Comparison of ENCODE assay signal across 7 mouse cellular contexts in the genomic region with DNA sequence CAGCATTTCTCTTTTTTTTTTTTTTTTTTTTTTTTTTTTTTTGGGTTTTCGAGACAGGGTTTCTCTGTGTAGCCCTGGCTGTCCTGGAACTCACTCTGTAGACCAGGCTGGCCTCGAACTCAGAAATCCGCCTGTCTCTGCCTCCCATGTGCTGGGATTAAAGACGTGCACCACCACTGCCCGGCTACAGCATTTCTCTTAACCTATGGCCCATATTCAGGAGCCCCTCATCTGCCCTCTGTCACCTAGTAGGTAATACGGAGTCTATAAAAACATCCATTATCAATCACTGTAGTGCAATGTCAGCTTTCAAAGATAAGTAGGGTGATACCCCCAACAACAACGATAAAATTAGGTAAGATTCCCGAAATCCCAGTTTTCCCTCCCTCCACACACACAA. TPM values are rescaled to one million over a fixed set of nuclear protein-coding genes. Genes with fewer than 3 reads are reported as not detected.
DNase-seq lines count a peak whose midpoint lies in the region; ATAC-seq and TF ChIP-seq lines count a peak whose summit lies in the region.
"Not testable (repeated sequence)": the region's sequence is repeated elsewhere in the genome, so short reads cannot be mapped to it uniquely, and the experiment has no call there.

No protein-coding gene starts in this region.

- dilution Hi-C loops in CH12.LX (cut with MboI; ENCODE audit: extremely low pct_ligation_motif_present, extremely low pct_unique_long_range_greater_than_20kb, low sequenced_read_pairs): not testable (repeated sequence)

- H3K9me3 ChIP-seq in CH12.LX (replicated peaks; ENCODE audit: low read length); MEL (replicated peaks; ENCODE audit: insufficient read depth, low read length); forebrain, embryonic 10.5 days; heart, embryonic 13.5 days; liver, embryonic 11.5 days (ENCODE audit: control insufficient read depth, low read length); liver, embryonic 16.5 days (replicated peaks; ENCODE audit: control insufficient read depth, low read length); neural tube, embryonic 12.5 days: not testable (repeated sequence)

- H3K4me3 ChIP-seq in CH12.LX (replicated peaks in 1 of 3; ENCODE audit: low read depth in 2 of 3, low read length in 2 of 3, poor library complexity in 1 of 3): peak overlapping the region in 1 of 3 experiments; percentile 13
- H3K4me3 ChIP-seq in MEL (ENCODE audit: control insufficient read depth in 1 of 2, insufficient read depth in 1 of 2, low read depth in 2 of 2, low read length in 2 of 2): peak overlapping the region; percentile 35 to 39
- peak overlapping the region; percentile 86; the same call in 1 of the 2 replicates for H3K4me3 ChIP-seq in forebrain, embryonic 10.5 days
- not testable (repeated sequence) for H3K4me3 ChIP-seq in heart, embryonic 13.5 days; liver, embryonic 11.5 days (ENCODE audit: low read depth, low read length); liver, embryonic 16.5 days (ENCODE audit: low read depth, low read length); neural tube, embryonic 12.5 days

- TF ChIP-seq POLR2A in CH12.LX (IDR thresholded peaks at IDR 0.05; ENCODE audit: low read depth, low read length); MEL (IDR thresholded peaks at IDR 0.05; ENCODE audit: control insufficient read depth in 1 of 2, insufficient read depth in 1 of 2, low read depth in 1 of 2, low read length in 2 of 2, poor library complexity in 1 of 2): not testable (repeated sequence)

- not testable (repeated sequence) for DNase-seq in CH12.LX (ENCODE audit: extremely low read depth); MEL (ENCODE audit: low read depth, low spot score); forebrain, embryonic 10.5 days (ENCODE audit: extremely low spot score, low spot score); liver, embryonic 11.5 days (ENCODE audit: low spot score)

- WGBS in forebrain, embryonic 10.5 days: 91% methylated on average over 7 of the region's 8 CpGs
- WGBS in heart, embryonic 13.5 days: 76% methylated on average over 7 of the region's 8 CpGs
- 78% methylated on average over 7 of the region's 8 CpGs for WGBS in liver, embryonic 11.5 days
- WGBS in liver, embryonic 16.5 days (ENCODE audit: insufficient replicate concordance): 65% methylated on average over 7 of the region's 8 CpGs
- 88% methylated on average over 7 of the region's 8 CpGs for WGBS in neural tube, embryonic 12.5 days

- TF ChIP-seq EP300 in CH12.LX (IDR thresholded peaks at IDR 0.05; ENCODE audit: low read length); MEL (IDR thresholded peaks at IDR 0.05; ENCODE audit: low read depth in 1 of 2, low read length in 2 of 2): not testable (repeated sequence)

- peak overlapping the region; percentile 33; the same call in 1 of the 2 replicates for H3K4me2 ChIP-seq in CH12.LX (ENCODE audit: insufficient read depth, low read depth, poor library complexity, severe bottlenecking)
- peak overlapping the region; percentile 31; the same call in 1 of the 2 replicates for H3K4me2 ChIP-seq in heart, embryonic 13.5 days
- H3K4me2 ChIP-seq in liver, embryonic 11.5 days: peak overlapping the region; percentile 47
- peak overlapping the region; percentile 8; the same call in 1 of the 2 replicates for H3K4me2 ChIP-seq in liver, embryonic 16.5 days (ENCODE audit: low read depth, low read length)
- H3K4me2 ChIP-seq in neural tube, embryonic 12.5 days (replicated peaks): peak overlapping the region; percentile 82; the same call in 1 of the 2 replicates

- TF ChIP-seq CTCF in CH12.LX (conservative IDR thresholded peaks at IDR 0.05 in 1 of 2, IDR thresholded peaks at IDR 0.05 in 1 of 2; ENCODE audit: low read depth in 2 of 2, low read length in 2 of 2); MEL (IDR thresholded peaks at IDR 0.05 in 2 of 3, conservative IDR thresholded peaks at IDR 0.05 in 1 of 3; ENCODE audit: control insufficient read depth in 1 of 3, insufficient read depth in 1 of 3, low read depth in 2 of 3, low read length in 3 of 3, poor library complexity in 1 of 3, severe bottlenecking in 1 of 3): not testable (repeated sequence)

- ATAC-seq in heart, embryonic 13.5 days (ENCODE audit: extremely low read depth, insufficient number of reproducible peaks, low FRiP score, low TSS enrichment); liver, embryonic 11.5 days (replicated peaks; ENCODE audit: low FRiP score); liver, embryonic 16.5 days (ENCODE audit: low read depth); neural tube, embryonic 12.5 days (ENCODE audit: low FRiP score, low read depth): not testable (repeated sequence)

- not testable (repeated sequence) for H3K27me3 ChIP-seq in CH12.LX (replicated peaks); MEL (ENCODE audit: control insufficient read depth in 1 of 2, insufficient read depth in 2 of 2, low read length in 2 of 2); forebrain, embryonic 10.5 days (ENCODE audit: poor library complexity, severe bottlenecking); heart, embryonic 13.5 days (replicated peaks); liver, embryonic 11.5 days (replicated peaks; ENCODE audit: control insufficient read depth, insufficient read depth, low read length); liver, embryonic 16.5 days (ENCODE audit: control insufficient read depth, insufficient read depth, low read depth, low read length); neural tube, embryonic 12.5 days (replicated peaks)

- not testable (repeated sequence) for H3K9ac ChIP-seq in CH12.LX (ENCODE audit: insufficient read depth, low read depth); heart, embryonic 13.5 days; liver, embryonic 11.5 days (ENCODE audit: low read depth, low read length); liver, embryonic 16.5 days (ENCODE audit: low read depth, low read length); neural tube, embryonic 12.5 days
- H3K9ac ChIP-seq in MEL (ENCODE audit: control insufficient read depth, low read depth, low read length, poor library complexity, severe bottlenecking): peak overlapping the region; percentile 34

- peaks cover 23% of the 10 kb centered on the region for H3K79me2 ChIP-seq in CH12.LX (replicated peaks; ENCODE audit: control insufficient read depth, extremely low read depth, insufficient read depth, poor library complexity, severe bottlenecking)
- H3K79me2 ChIP-seq in MEL (ENCODE audit: control insufficient read depth, insufficient read depth, low read length, poor library complexity): peaks cover 28% of the 10 kb centered on the region

- not testable (repeated sequence) for H3K27ac ChIP-seq in CH12.LX (ENCODE audit: insufficient read depth, low read depth); MEL (ENCODE audit: control insufficient read depth, low read depth, low read length); forebrain, embryonic 10.5 days; heart, embryonic 13.5 days (replicated peaks); liver, embryonic 11.5 days (ENCODE audit: low read depth, low read length); liver, embryonic 16.5 days (ENCODE audit: low read length); neural tube, embryonic 12.5 days

- in situ Hi-C loops in CH12.LX (cut with MboI; ENCODE audit: low pct_ligation_motif_present, low pct_unique_long_range_greater_than_20kb, low sequenced_read_pairs): loop anchor here (10.0 kb wide), 2 partner anchors 64 to 124 kb away; no protein-coding TSS in a partner anchor

- H3K4me1 ChIP-seq in CH12.LX (ENCODE audit: control insufficient read depth in 1 of 2, insufficient read depth in 2 of 2): peaks cover 5 to 27% of the 10 kb centered on the region in 2 experiments
- H3K4me1 ChIP-seq in MEL (ENCODE audit: control insufficient read depth in 1 of 2, insufficient read depth in 2 of 2, low read length in 2 of 2): not testable (repeated sequence)
- peaks cover 21% of the 10 kb centered on the region for H3K4me1 ChIP-seq in forebrain, embryonic 10.5 days
- peaks cover 20% of the 10 kb centered on the region for H3K4me1 ChIP-seq in heart, embryonic 13.5 days
- H3K4me1 ChIP-seq in liver, embryonic 11.5 days (replicated peaks; ENCODE audit: control insufficient read depth, insufficient read depth, low read length): peaks cover 12% of the 10 kb centered on the region
- peaks cover 20% of the 10 kb centered on the region for H3K4me1 ChIP-seq in liver, embryonic 16.5 days (ENCODE audit: control insufficient read depth, low read depth, low read length)
- H3K4me1 ChIP-seq in neural tube, embryonic 12.5 days: peaks cover 11% of the 10 kb centered on the region

- H3K36me3 ChIP-seq in CH12.LX (replicated peaks in 1 of 2; ENCODE audit: control insufficient read depth in 1 of 2, insufficient read depth in 1 of 2, low read length in 1 of 2): peaks cover 23 to 30% of the 10 kb centered on the region in 2 experiments
- peaks cover 14 to 18% of the 10 kb centered on the region in 2 experiments for H3K36me3 ChIP-seq in MEL (ENCODE audit: control insufficient read depth in 1 of 2, insufficient read depth in 2 of 2, low read length in 2 of 2)
- H3K36me3 ChIP-seq in forebrain, embryonic 10.5 days (replicated peaks): peaks cover 28% of the 10 kb centered on the region
- H3K36me3 ChIP-seq in heart, embryonic 13.5 days: peaks cover 27% of the 10 kb centered on the region
- H3K36me3 ChIP-seq in liver, embryonic 11.5 days (ENCODE audit: control insufficient read depth, insufficient read depth, low read length): peaks cover 27% of the 10 kb centered on the region
- peaks cover 23% of the 10 kb centered on the region for H3K36me3 ChIP-seq in liver, embryonic 16.5 days (ENCODE audit: control insufficient read depth, insufficient read depth)
- H3K36me3 ChIP-seq in neural tube, embryonic 12.5 days: peaks cover 23% of the 10 kb centered on the region

- TF ChIP-seq RAD21 in CH12.LX (IDR thresholded peaks at IDR 0.05; ENCODE audit: low read depth, low read length); MEL (IDR thresholded peaks at IDR 0.05; ENCODE audit: low read depth, low read length): not testable (repeated sequence)

RNA-seq across cellular contexts. Expression of gene Rps5, which starts 1.6 kb away (rescaled TPM):
- total RNA-seq in CH12.LX (2012; rRNA removed) (3,671 and 4,026 TPM in 2 replicates), CH12.LX (2014; rRNA removed) (3,631 and 4,293 TPM in 2 replicates), MEL (2012; rRNA removed) (3,873 and 4,196 TPM in 2 replicates)
- polyA plus RNA-seq in CH12.LX (2012; ENCODE audit: insufficient read length, low read depth) (2,088 and 2,166 TPM in 2 replicates), MEL (2012; ENCODE audit: insufficient read depth in 1 of 2, insufficient read length in 2 of 2, low read depth in 1 of 2, low replicate concordance in 2 of 2, missing spikeins in 1 of 2) (1,000 to 10,000 TPM in 1 of 2 experiments, 100 to 1,000 TPM in 1; 960 to 2,915 TPM)
- 1,023 and 1,050 TPM in 2 replicates for polyA plus RNA-seq in forebrain, embryonic 10.5 days (2016; fragmentation: Nextera tagmentation; extraction: Ambion mirVana)
- 564 and 647 TPM in 2 replicates for polyA plus RNA-seq in heart, embryonic 13.5 days (2015; fragmentation: Nextera tagmentation; extraction: Ambion mirVana)
- 1,276 and 1,341 TPM in 2 replicates for polyA plus RNA-seq in liver, embryonic 11.5 days (2014; fragmentation: Nextera tagmentation; extraction: Ambion mirVana)
- 473 and 517 TPM in 2 replicates for polyA plus RNA-seq in liver, embryonic 16.5 days (2015; fragmentation: Nextera tagmentation; extraction: Ambion mirVana)
- polyA plus RNA-seq in neural tube, embryonic 12.5 days (2016; fragmentation: Nextera tagmentation; extraction: Ambion mirVana): 583 and 619 TPM in 2 replicates

RNA-seq across cellular contexts. Expression of gene Rnf225, which starts 6.7 kb away (rescaled TPM):
- total RNA-seq in CH12.LX (2012; rRNA removed) (1.1 and 1.3 TPM in 2 replicates), CH12.LX (2014; rRNA removed) (0.89 and 0.90 TPM in 2 replicates), MEL (2012; rRNA removed) (0.89 and 1.0 TPM in 2 replicates)
- polyA plus RNA-seq in CH12.LX (2012; ENCODE audit: insufficient read length, low read depth) (3.4 and 4.0 TPM in 2 replicates), MEL (2012; ENCODE audit: insufficient read depth in 1 of 2, insufficient read length in 2 of 2, low read depth in 1 of 2, low replicate concordance in 2 of 2, missing spikeins in 1 of 2) (1 to 10 TPM in 1 of 2 experiments, not detected in 1; 2.3 TPM)
- polyA plus RNA-seq in forebrain, embryonic 10.5 days (2016; fragmentation: Nextera tagmentation; extraction: Ambion mirVana): 0.55 and 1.0 TPM in 2 replicates
- polyA plus RNA-seq in heart, embryonic 13.5 days (2015; fragmentation: Nextera tagmentation; extraction: Ambion mirVana): 0.63 and 0.70 TPM in 2 replicates
- polyA plus RNA-seq in liver, embryonic 11.5 days (2014; fragmentation: Nextera tagmentation; extraction: Ambion mirVana): 0.38 and 0.81 TPM in 2 replicates
- 0.07 and 0.09 TPM in 2 replicates for polyA plus RNA-seq in liver, embryonic 16.5 days (2015; fragmentation: Nextera tagmentation; extraction: Ambion mirVana)
- 0.37 and 0.62 TPM in 2 replicates for polyA plus RNA-seq in neural tube, embryonic 12.5 days (2016; fragmentation: Nextera tagmentation; extraction: Ambion mirVana)

RNA-seq across cellular contexts. Expression of gene Zscan22, which starts 22.9 kb away (rescaled TPM):
- total RNA-seq in CH12.LX (2012; rRNA removed): 3.2 and 4.2 TPM in 2 replicates
- 2.8 and 3.3 TPM in 2 replicates for total RNA-seq in CH12.LX (2014; rRNA removed)
- 7.6 and 8.9 TPM in 2 replicates for polyA plus RNA-seq in CH12.LX (2012; ENCODE audit: insufficient read length, low read depth)
- total RNA-seq in MEL (2012; rRNA removed): 1.3 and 2.5 TPM in 2 replicates
- polyA plus RNA-seq in MEL (2012; ENCODE audit: insufficient read depth in 1 of 2, insufficient read length in 2 of 2, low read depth in 1 of 2, low replicate concordance in 2 of 2, missing spikeins in 1 of 2): 1 to 10 TPM in 1 of 2 experiments, not detected in 1; 7.1 TPM
- polyA plus RNA-seq in forebrain, embryonic 10.5 days (2016; fragmentation: Nextera tagmentation; extraction: Ambion mirVana): 18.5 and 19.8 TPM in 2 replicates
- 10.4 and 11.1 TPM in 2 replicates for polyA plus RNA-seq in heart, embryonic 13.5 days (2015; fragmentation: Nextera tagmentation; extraction: Ambion mirVana)
- polyA plus RNA-seq in liver, embryonic 11.5 days (2014; fragmentation: Nextera tagmentation; extraction: Ambion mirVana): 14.4 and 16.4 TPM in 2 replicates
- 3.3 and 3.9 TPM in 2 replicates for polyA plus RNA-seq in liver, embryonic 16.5 days (2015; fragmentation: Nextera tagmentation; extraction: Ambion mirVana)
- polyA plus RNA-seq in neural tube, embryonic 12.5 days (2016; fragmentation: Nextera tagmentation; extraction: Ambion mirVana): 12.0 and 12.5 TPM in 2 replicates

RNA-seq across cellular contexts. Expression of gene Zfp128, which starts 39.5 kb away (rescaled TPM):
- total RNA-seq in CH12.LX (2012; rRNA removed): 1.2 and 1.4 TPM in 2 replicates
- 0.96 and 1.2 TPM in 2 replicates for total RNA-seq in CH12.LX (2014; rRNA removed)
- polyA plus RNA-seq in CH12.LX (2012; ENCODE audit: insufficient read length, low read depth): 0.61 and 0.78 TPM in 2 replicates
- 1.1 TPM in 2 replicates for total RNA-seq in MEL (2012; rRNA removed)
- polyA plus RNA-seq in MEL (2012; ENCODE audit: insufficient read depth in 1 of 2, insufficient read length in 2 of 2, low read depth in 1 of 2, low replicate concordance in 2 of 2, missing spikeins in 1 of 2): 1 to 10 TPM in 1 of 2 experiments, not detected in 1; 1.5 TPM
- polyA plus RNA-seq in forebrain, embryonic 10.5 days (2016; fragmentation: Nextera tagmentation; extraction: Ambion mirVana): 4.4 and 5.1 TPM in 2 replicates
- 2.3 and 3.2 TPM in 2 replicates for polyA plus RNA-seq in heart, embryonic 13.5 days (2015; fragmentation: Nextera tagmentation; extraction: Ambion mirVana)
- polyA plus RNA-seq in liver, embryonic 11.5 days (2014; fragmentation: Nextera tagmentation; extraction: Ambion mirVana): 2.2 and 2.4 TPM in 2 replicates
- polyA plus RNA-seq in liver, embryonic 16.5 days (2015; fragmentation: Nextera tagmentation; extraction: Ambion mirVana): 0.54 and 0.55 TPM in 2 replicates
- polyA plus RNA-seq in neural tube, embryonic 12.5 days (2016; fragmentation: Nextera tagmentation; extraction: Ambion mirVana): 6.1 and 6.7 TPM in 2 replicates

RNA-seq across cellular contexts. Expression of gene Zfp324, which starts 45.1 kb away (rescaled TPM):
- total RNA-seq in CH12.LX (2012; rRNA removed) (6.4 and 8.7 TPM in 2 replicates), CH12.LX (2014; rRNA removed) (6.3 and 7.3 TPM in 2 replicates), MEL (2012; rRNA removed) (5.9 and 9.9 TPM in 2 replicates)
- polyA plus RNA-seq in CH12.LX (2012; ENCODE audit: insufficient read length, low read depth) (3.8 and 4.2 TPM in 2 replicates), MEL (2012; ENCODE audit: insufficient read depth in 1 of 2, insufficient read length in 2 of 2, low read depth in 1 of 2, low replicate concordance in 2 of 2, missing spikeins in 1 of 2) (1 to 10 TPM in 1 of 2 experiments, not detected in 1; 5.2 TPM)
- 10.5 and 11.1 TPM in 2 replicates for polyA plus RNA-seq in forebrain, embryonic 10.5 days (2016; fragmentation: Nextera tagmentation; extraction: Ambion mirVana)
- polyA plus RNA-seq in heart, embryonic 13.5 days (2015; fragmentation: Nextera tagmentation; extraction: Ambion mirVana): 5.9 and 6.0 TPM in 2 replicates
- polyA plus RNA-seq in liver, embryonic 11.5 days (2014; fragmentation: Nextera tagmentation; extraction: Ambion mirVana): 6.6 and 7.7 TPM in 2 replicates
- 2.4 and 2.6 TPM in 2 replicates for polyA plus RNA-seq in liver, embryonic 16.5 days (2015; fragmentation: Nextera tagmentation; extraction: Ambion mirVana)
- 11.6 and 12.1 TPM in 2 replicates for polyA plus RNA-seq in neural tube, embryonic 12.5 days (2016; fragmentation: Nextera tagmentation; extraction: Ambion mirVana)

Comparison
In these comparisons a context has a peak if more than half of its experiments do, and no peak if none do; other contexts are left out.
1. H3K4me2 ChIP-seq: peak in every context shown above with its lines; median percentile 82 in neural tube, embryonic 12.5 days; 47 in liver, embryonic 11.5 days; 33 in CH12.LX; 31 in heart, embryonic 13.5 days; 8 in liver, embryonic 16.5 days.